Mouse (Mus musculus) embryonic stem cell, embryonic (primary cell): Measurements from ENCODE around the gene Ubxn6.
"Not testable (repeated sequence)": the region's sequence is repeated elsewhere in the genome, so short reads cannot be mapped to it uniquely, and the experiment has no call there.

Experiments
- CTCF ChIA-PET, 4 experiments: fragments of 300-600 bp in 2 of 4; fragments of 350-600 bp in 2 of 4; sonication (Branson Sonifier 250); formaldehyde crosslinking; loops; one replicate each; lab custom pipeline; 2022; ENCODE audit warnings: inconsistent platforms in 2 of 4; lab: Charles Lee
- POLR2A ChIA-PET, 4 experiments: fragments of 300-600 bp in 2 of 4; fragments of 350-600 bp in 2 of 4; sonication (Branson Sonifier 250); formaldehyde crosslinking; loops; one replicate each; lab custom pipeline; 2022; ENCODE audit warnings: antibody characterized with exemption in 4 of 4, inconsistent platforms in 1 of 4; lab: Charles Lee

Gene Ubxn6

DNA sequence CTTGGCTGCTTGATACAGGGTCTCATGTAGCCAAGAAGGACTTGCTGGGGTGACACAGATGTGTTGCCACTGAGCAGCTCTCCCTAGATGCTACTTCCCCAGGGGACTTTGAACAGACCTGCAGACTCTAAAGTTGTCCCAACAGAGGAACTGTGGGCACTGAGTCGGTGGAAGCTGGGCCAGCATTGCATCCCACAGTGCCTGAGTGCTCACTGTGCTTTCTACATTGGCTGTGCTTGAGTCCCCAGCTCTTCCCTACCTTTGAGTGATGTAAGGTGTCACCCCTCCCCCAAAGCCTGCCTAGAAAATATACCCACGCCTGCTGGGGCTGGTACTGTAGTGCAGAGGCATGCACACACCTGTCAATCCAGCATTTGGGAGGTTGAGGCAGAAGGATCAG lies 32.9 kb upstream of the Ubxn6 start:
- ChIA-PET POLR2A (interaction anchor here in 1 of 4 experiments (1.1 to 2.4 kb wide), 2 partner anchors 10 to 29 kb away, joined by 3 to 9 read pairs; partner anchors contain the start of genes Hdgfl2 and Plin5), CTCF (interaction anchor here in 2 of 4 experiments (0.7 to 1.8 kb wide), 2 partner anchors 10 to 94 kb away, joined by 3 to 7 read pairs; partner anchors contain the start of gene Plin5 (in 1 of the 2))

GRCm38 (mm10) chr17:56106981-56107380 lies 32.2 kb upstream of the Ubxn6 start:
- POLR2A ChIA-PET, result interaction anchor here in 3 of 4 experiments (0.5 to 2.4 kb wide), 4 partner anchors 10 to 405 kb away, joined by 3 to 9 read pairs (median 4); partner anchors contain the start of genes Hdgfl2 (in 1 of the 3) and Plin5 (in 1 of the 3)
- CTCF ChIA-PET, result interaction anchor here in 2 of 4 experiments (0.5 to 0.9 kb wide), 3 partner anchors 10 to 244 kb away, joined by 3 to 9 read pairs (median 6); no protein-coding TSS in a partner anchor

- POLR2A ChIA-PET, result not testable (repeated sequence)
- CTCF ChIA-PET, result interaction anchor here in 1 of 4 experiments (0.9 kb wide), 1 partner anchor 19 kb away, joined by 9 read pairs; no protein-coding TSS in a partner anchor
Observed at GRCm38 (mm10) chr17:56106436-56106835, 31.6 kb upstream of the Ubxn6 start.

GRCm38 (mm10) chr17:56104821-56105220 lies 30.0 kb upstream of the Ubxn6 start:
- CTCF ChIA-PET, POLR2A ChIA-PET: not testable (repeated sequence)

- ChIA-PET CTCF (interaction anchor here in 1 of 4 experiments (1.1 kb wide), 1 partner anchor 24 kb away, joined by 3 read pairs; the partner anchor contains the start of gene Hdgfl2), POLR2A (interaction anchor here in 2 of 4 experiments (1.2 to 2.2 kb wide), 3 partner anchors 25 to 34 kb away, joined by 3 to 9 read pairs (median 4); partner anchors contain the start of gene Hdgfl2 (in 1 of the 2))
Observed at GRCm38 (mm10) chr17:56103465-56104285, 28.8 kb upstream of the Ubxn6 start.

DNA sequence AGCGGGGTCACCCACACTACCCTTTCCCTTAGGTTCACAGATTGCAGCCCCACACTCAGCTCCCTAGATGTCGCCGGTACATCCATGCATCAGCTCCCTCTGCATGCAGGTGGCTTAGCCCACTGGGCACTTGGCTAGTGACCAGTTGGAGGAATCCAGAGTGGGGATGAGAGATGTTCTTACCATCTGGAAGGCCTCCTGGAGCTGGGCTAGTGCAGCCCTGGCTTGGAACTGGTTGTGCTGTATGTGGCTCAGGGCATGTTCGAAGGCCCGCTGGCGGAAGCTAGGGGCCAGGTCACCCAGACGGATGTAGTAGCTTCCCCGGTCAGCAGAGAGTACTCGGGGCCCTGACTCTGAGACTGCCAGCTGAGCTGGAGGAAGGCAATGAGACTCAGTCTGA lies 28.1 kb upstream of the Ubxn6 start:
- ChIA-PET POLR2A (interaction anchor here in 2 of 4 experiments (1.2 to 2.2 kb wide), 4 partner anchors 22 to 34 kb away, joined by 3 to 9 read pairs (median 4); partner anchors contain the start of gene Hdgfl2 (in 1 of the 2)), CTCF (interaction anchor here in 3 of 4 experiments (1.1 to 1.4 kb wide), 3 partner anchors 9 to 24 kb away, joined by 3 to 6 read pairs (median 3); partner anchors contain the start of gene Hdgfl2 (in 1 of the 3))

GRCm38 (mm10) chr17:56102158-56102557 lies 27.3 kb upstream of the Ubxn6 start:
- ChIA-PET CTCF (interaction anchor here (0.7 to 1.4 kb wide), 7 partner anchors 9 to 66 kb away, joined by 3 to 6 read pairs (median 3); partner anchors contain the start of gene Sh3gl1 (in 1 of the 4)), POLR2A (interaction anchor here in 3 of 4 experiments (0.6 to 2.6 kb wide), 12 partner anchors 9 to 257 kb away, joined by 3 to 9 read pairs (median 4); partner anchors contain the start of gene Hdgfl2 (in 2 of the 3))

DNA sequence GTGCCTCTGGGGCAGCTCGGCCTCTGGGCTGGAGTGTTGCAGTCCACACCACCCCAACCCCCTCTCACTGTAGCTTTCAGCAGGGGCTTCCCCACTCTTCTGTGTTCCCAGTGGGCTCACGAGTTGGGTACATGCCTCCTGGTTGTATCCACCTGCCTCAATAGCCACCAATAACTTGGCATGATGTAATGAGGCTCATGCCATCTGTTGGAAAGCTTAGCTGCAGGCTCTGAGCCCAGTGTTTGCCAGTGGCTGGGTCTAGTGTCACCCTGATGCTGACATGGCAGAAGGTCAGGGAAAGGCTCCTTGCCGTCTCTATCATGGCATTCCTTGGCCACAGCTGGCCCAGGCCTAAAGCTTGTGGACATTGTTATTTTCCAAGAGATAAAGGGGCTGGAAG lies 26.0 kb upstream of the Ubxn6 start:
- CTCF ChIA-PET, result interaction anchor here in 2 of 4 experiments (0.6 to 1.7 kb wide), 3 partner anchors 11 to 31 kb away, joined by 5 to 8 read pairs (median 5); no protein-coding TSS in a partner anchor
- POLR2A ChIA-PET, result interaction anchor here in 3 of 4 experiments (0.7 to 2.6 kb wide), 8 partner anchors 11 to 142 kb away, joined by 3 to 9 read pairs (median 4); partner anchors contain the start of genes Plin5 (in 2 of the 3), Hdgfl2 (in 1 of the 3) and Yju2 (in 1 of the 3)

DNA sequence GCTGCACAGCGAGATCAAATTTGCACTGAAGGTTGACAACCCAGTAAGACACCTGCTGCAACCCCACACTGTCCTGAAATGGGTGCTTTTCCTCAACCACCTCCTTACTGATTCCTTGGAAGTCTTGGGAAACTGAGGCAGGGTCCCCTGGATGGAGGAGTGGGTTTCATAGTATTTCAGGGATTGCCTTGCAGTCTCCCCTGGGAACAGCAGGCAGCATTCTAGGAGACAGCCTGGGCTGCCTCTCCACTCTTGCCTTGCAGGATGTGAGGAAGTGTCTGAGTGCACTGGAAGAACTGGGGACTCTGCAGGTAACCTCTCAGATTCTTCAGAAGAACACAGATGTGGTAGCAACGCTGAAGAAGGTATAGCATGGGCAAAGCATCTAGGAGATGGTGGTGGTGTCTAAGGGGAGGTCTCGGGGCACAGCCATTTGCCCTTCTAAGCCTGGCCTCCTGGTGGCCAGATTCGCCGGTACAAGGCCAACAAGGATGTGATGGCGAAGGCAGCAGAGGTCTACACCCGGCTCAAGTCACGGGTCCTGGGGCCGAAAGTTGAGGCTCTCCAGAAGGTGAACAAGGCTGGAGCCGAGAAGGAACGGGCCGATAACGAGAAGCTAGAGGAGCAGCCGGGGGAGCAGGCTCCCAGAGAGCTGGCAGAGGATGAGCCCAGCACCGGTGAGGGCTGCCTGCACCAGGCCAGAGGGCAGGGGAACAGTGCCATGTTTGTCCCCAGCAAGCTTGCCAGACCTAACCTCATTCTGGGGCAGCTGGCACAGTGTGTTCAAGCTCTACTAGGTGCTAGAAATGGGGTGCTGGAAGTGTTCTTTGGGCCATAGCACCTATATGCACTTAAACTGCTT lies 24.1 kb upstream of the Ubxn6 start:
- POLR2A ChIA-PET, result interaction anchor here in 2 of 4 experiments (0.8 to 3.2 kb wide), 6 partner anchors 9 to 31 kb away, joined by 3 to 9 read pairs (median 4); no protein-coding TSS in a partner anchor
- CTCF ChIA-PET, result interaction anchor here in 3 of 4 experiments (0.6 to 1.6 kb wide), 5 partner anchors 11 to 255 kb away, joined by 3 to 4 read pairs (median 3); partner anchors contain the start of gene Plin4 (in 1 of the 3)

GRCm38 (mm10) chr17:56098180-56098579 lies 23.4 kb upstream of the Ubxn6 start:
- ChIA-PET POLR2A (interaction anchor here in 2 of 4 experiments (0.8 to 3.2 kb wide), 6 partner anchors 9 to 30 kb away, joined by 3 to 9 read pairs (median 4); no protein-coding TSS in a partner anchor), CTCF (interaction anchor here in 1 of 4 experiments (1.4 kb wide), 1 partner anchor 13 kb away, joined by 3 read pairs; no protein-coding TSS in a partner anchor)

GRCm38 (mm10) chr17:56096883-56097282 lies 22.1 kb upstream of the Ubxn6 start:
- POLR2A ChIA-PET, result interaction anchor here in 2 of 4 experiments (0.9 to 5.5 kb wide), 5 partner anchors 7 to 18 kb away, joined by 3 to 23 read pairs (median 9); partner anchors contain the start of genes Hdgfl2 (in 1 of the 2) and Plin4 (in 1 of the 2)
- CTCF ChIA-PET, result interaction anchor here in 2 of 4 experiments (0.6 to 1.1 kb wide), 2 partner anchors 18 to 28 kb away, joined by 4 to 10 read pairs; no protein-coding TSS in a partner anchor

- ChIA-PET POLR2A (interaction anchor here (0.6 to 5.5 kb wide), 16 partner anchors 9 to 218 kb away, joined by 3 to 23 read pairs (median 3); partner anchors contain the start of genes Hdgfl2 (in 2 of the 4) and Ubxn6 (in 1 of the 4)), CTCF (interaction anchor here in 2 of 4 experiments (0.6 to 1.2 kb wide), 11 partner anchors 10 to 726 kb away, joined by 3 to 16 read pairs (median 6); no protein-coding TSS in a partner anchor)
Observed at GRCm38 (mm10) chr17:56092794-56093193, 18.0 kb upstream of the Ubxn6 start.

DNA sequence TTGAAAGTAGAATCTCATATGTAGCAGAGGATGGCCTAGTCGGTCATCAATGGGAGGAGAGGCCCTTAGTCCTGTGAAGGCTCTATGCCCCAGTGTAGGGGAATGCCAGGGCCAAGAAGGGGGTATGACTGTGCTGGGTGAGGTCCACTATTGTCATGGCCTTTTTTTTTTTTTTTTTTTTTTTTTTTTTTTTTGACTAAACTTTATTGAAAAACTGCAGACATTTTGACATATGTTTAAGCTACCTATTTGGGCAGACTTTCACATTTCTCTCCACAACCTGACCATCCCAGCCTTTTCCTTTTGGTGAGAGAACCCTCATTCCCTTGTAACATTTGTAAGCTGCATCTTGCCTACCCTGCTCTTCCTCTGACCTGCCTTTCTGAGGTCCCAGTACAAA lies 17.5 kb upstream of the Ubxn6 start:
- POLR2A ChIA-PET, result interaction anchor here (0.6 to 5.5 kb wide), 18 partner anchors 10 to 292 kb away, joined by 3 to 23 read pairs (median 3); partner anchors contain the start of genes Hdgfl2 (in 2 of the 4) and Ubxn6 (in 1 of the 4)
- CTCF ChIA-PET, result interaction anchor here in 3 of 4 experiments (0.5 to 1.2 kb wide), 13 partner anchors 10 to 725 kb away, joined by 3 to 16 read pairs (median 5); no protein-coding TSS in a partner anchor

- CTCF ChIA-PET, result interaction anchor here in 1 of 4 experiments (0.9 to 1.5 kb wide), 6 partner anchors 16 to 183 kb away, joined by 3 to 6 read pairs (median 4); partner anchors contain the start of genes Plin5 and Sh3gl1
Observed at GRCm38 (mm10) chr17:56080781-56081585, 6.2 kb upstream of the Ubxn6 start.

GRCm38 (mm10) chr17:56079921-56080320 lies 5.1 kb upstream of the Ubxn6 start:
- POLR2A ChIA-PET, result interaction anchor here (0.6 to 20.7 kb wide), 75 partner anchors 9 to 1168 kb away, joined by 3 to 335 read pairs (median 8); partner anchors contain the start of genes Chaf1a (in 3 of the 4), Dpp9 (in 2 of the 4), Plin5 (in 2 of the 4) and Ebi3 (in 1 of the 4)

More at GRCm38 (mm10) chr17:56080781-56081585, 6.2 kb upstream of the Ubxn6 start:
- POLR2A ChIA-PET, result interaction anchor here (0.6 to 2.4 kb wide), 58 partner anchors 9 to 546 kb away, joined by 3 to 19 read pairs (median 4); partner anchors contain the start of genes Chaf1a (in 2 of the 4), Dpp9 (in 2 of the 4), Plin5 (in 2 of the 4) and Sh3gl1 (in 2 of the 4)

More at GRCm38 (mm10) chr17:56079921-56080320, 5.1 kb upstream of the Ubxn6 start:
- CTCF ChIA-PET, result interaction anchor here in 3 of 4 experiments (0.5 to 1.6 kb wide), 18 partner anchors 11 to 212 kb away, joined by 3 to 30 read pairs (median 6); partner anchors contain the start of genes Sh3gl1 (in 2 of the 3), Chaf1a (in 1 of the 3) and Plin5 (in 1 of the 3)
